Mouse (Mus musculus): Measurements from ENCODE around the gene Oprd1. TPM values are rescaled to one million over a fixed set of nuclear protein-coding genes. Genes with fewer than 3 reads are reported as not detected.

Oprd1 gene
- polyA plus RNA-seq, 1 experiment = 0.09 TPM

- TF ChIP-seq MYOD1 (IDR thresholded peaks at IDR 0.05; ENCODE audit: control insufficient read depth, insufficient read length, low read depth) = no peak
- TF ChIP-seq FOSL1 (IDR thresholded peaks at IDR 0.05; ENCODE audit: insufficient read depth, low read length, poor library complexity, severe bottlenecking) = no peak
- no peak for TF ChIP-seq MYOG (IDR thresholded peaks at IDR 0.05; ENCODE audit: control insufficient read depth, extremely low read depth, insufficient read length)
- no peak overlapping the region for H3ac ChIP-seq (ENCODE audit: control insufficient read depth, insufficient read length, low read depth)
- no peaks in the 10 kb centered on the region for H3K79me2 ChIP-seq (ENCODE audit: control insufficient read depth, insufficient read depth)
- H3K27me3 ChIP-seq (ENCODE audit: control insufficient read depth, insufficient read depth, insufficient read length) = peaks cover 9% of the 10 kb centered on the region
- no peak overlapping the region for H3K4me3 ChIP-seq (ENCODE audit: insufficient read depth, poor library complexity, severe bottlenecking)
- H3K79me3 ChIP-seq (ENCODE audit: low read depth) = no peaks in the 10 kb centered on the region
- no peaks in the 10 kb centered on the region for H3K36me3 ChIP-seq (ENCODE audit: control insufficient read depth, insufficient read depth)
These were observed 17.2 kb downstream of the Oprd1 start for GRCm38 (mm10) chr4:132127091-132127490.

GRCm38 (mm10) chr4:132123166-132123565 lies 21.1 kb downstream of the Oprd1 start:
- no peaks in the 10 kb centered on the region for H3K79me3 ChIP-seq (ENCODE audit: low read depth)
- H3ac ChIP-seq (ENCODE audit: control insufficient read depth, insufficient read length, low read depth) = no peak overlapping the region
- no peaks in the 10 kb centered on the region for H3K36me3 ChIP-seq (ENCODE audit: control insufficient read depth, insufficient read depth)
- H3K79me2 ChIP-seq (ENCODE audit: control insufficient read depth, insufficient read depth) = no peaks in the 10 kb centered on the region
- TF ChIP-seq MYOG (IDR thresholded peaks at IDR 0.05; ENCODE audit: control insufficient read depth, extremely low read depth, insufficient read length) (no peak), FOSL1 (IDR thresholded peaks at IDR 0.05; ENCODE audit: insufficient read depth, low read length, poor library complexity, severe bottlenecking) (no peak), MYOD1 (IDR thresholded peaks at IDR 0.05; ENCODE audit: control insufficient read depth, insufficient read length, low read depth) (no peak), CTCF (IDR thresholded peaks at IDR 0.05; ENCODE audit: control insufficient read depth, insufficient read depth, insufficient read length) (no peak), USF1 (IDR thresholded peaks at IDR 0.05; ENCODE audit: low read depth) (no peak), CEBPB (IDR thresholded peaks at IDR 0.05; ENCODE audit: low read depth) (no peak), MAX (IDR thresholded peaks at IDR 0.05) (no peak)
- H3K27me3 ChIP-seq (ENCODE audit: control insufficient read depth, insufficient read depth, insufficient read length) = peaks cover 23% of the 10 kb centered on the region
- H3K4me3 ChIP-seq (ENCODE audit: insufficient read depth, poor library complexity, severe bottlenecking) = no peak overlapping the region

- Histone ChIP-seq H3K36me3 (ENCODE audit: control insufficient read depth, insufficient read depth) (no peaks in the 10 kb centered on the region), H3K4me3 (ENCODE audit: insufficient read depth, poor library complexity, severe bottlenecking) (no peak overlapping the region), H3K79me2 (ENCODE audit: control insufficient read depth, insufficient read depth) (no peaks in the 10 kb centered on the region), H3ac (ENCODE audit: control insufficient read depth, insufficient read length, low read depth) (no peak overlapping the region), H3K79me3 (ENCODE audit: low read depth) (no peaks in the 10 kb centered on the region), H3K27me3 (ENCODE audit: control insufficient read depth, insufficient read depth, insufficient read length) (peaks cover 34% of the 10 kb centered on the region)
- no peak for TF ChIP-seq FOSL1 (IDR thresholded peaks at IDR 0.05; ENCODE audit: insufficient read depth, low read length, poor library complexity, severe bottlenecking)
- TF ChIP-seq USF1 (IDR thresholded peaks at IDR 0.05; ENCODE audit: low read depth) = no peak
- no peak for TF ChIP-seq MYOD1 (IDR thresholded peaks at IDR 0.05; ENCODE audit: control insufficient read depth, insufficient read length, low read depth)
- TF ChIP-seq MAX (IDR thresholded peaks at IDR 0.05) = no peak
- TF ChIP-seq CTCF (IDR thresholded peaks at IDR 0.05; ENCODE audit: control insufficient read depth, insufficient read depth, insufficient read length) = no peak
- TF ChIP-seq CEBPB (IDR thresholded peaks at IDR 0.05; ENCODE audit: low read depth) = no peak
- no peak for TF ChIP-seq MYOG (IDR thresholded peaks at IDR 0.05; ENCODE audit: control insufficient read depth, extremely low read depth, insufficient read length)
These were observed 22.6 kb downstream of the Oprd1 start for GRCm38 (mm10) chr4:132121674-132122073.

GRCm38 (mm10) chr4:132119566-132119965 lies 24.7 kb downstream of the Oprd1 start:
- no peak overlapping the region for H3K4me3 ChIP-seq (ENCODE audit: insufficient read depth, poor library complexity, severe bottlenecking)
- TF ChIP-seq MAX (IDR thresholded peaks at IDR 0.05) (no peak), MYOD1 (IDR thresholded peaks at IDR 0.05; ENCODE audit: control insufficient read depth, insufficient read length, low read depth) (no peak), MYOG (IDR thresholded peaks at IDR 0.05; ENCODE audit: control insufficient read depth, extremely low read depth, insufficient read length) (no peak), CEBPB (IDR thresholded peaks at IDR 0.05; ENCODE audit: low read depth) (no peak), FOSL1 (IDR thresholded peaks at IDR 0.05; ENCODE audit: insufficient read depth, low read length, poor library complexity, severe bottlenecking) (no peak), CTCF (IDR thresholded peaks at IDR 0.05; ENCODE audit: control insufficient read depth, insufficient read depth, insufficient read length) (no peak), USF1 (IDR thresholded peaks at IDR 0.05; ENCODE audit: low read depth) (no peak)
- H3K79me2 ChIP-seq (ENCODE audit: control insufficient read depth, insufficient read depth) = no peaks in the 10 kb centered on the region
- no peak overlapping the region for H3ac ChIP-seq (ENCODE audit: control insufficient read depth, insufficient read length, low read depth)
- no peaks in the 10 kb centered on the region for H3K79me3 ChIP-seq (ENCODE audit: low read depth)
- peaks cover 45% of the 10 kb centered on the region for H3K27me3 ChIP-seq (ENCODE audit: control insufficient read depth, insufficient read depth, insufficient read length)
- no peaks in the 10 kb centered on the region for H3K36me3 ChIP-seq (ENCODE audit: control insufficient read depth, insufficient read depth)

GRCm38 (mm10) chr4:132116315-132116714 lies 28.0 kb downstream of the Oprd1 start:
- H3K79me3 ChIP-seq (ENCODE audit: low read depth) = no peaks in the 10 kb centered on the region
- H3ac ChIP-seq (ENCODE audit: control insufficient read depth, insufficient read length, low read depth) = no peak overlapping the region
- no peaks in the 10 kb centered on the region for H3K36me3 ChIP-seq (ENCODE audit: control insufficient read depth, insufficient read depth)
- H3K4me3 ChIP-seq (ENCODE audit: insufficient read depth, poor library complexity, severe bottlenecking) = no peak overlapping the region
- H3K79me2 ChIP-seq (ENCODE audit: control insufficient read depth, insufficient read depth) = no peaks in the 10 kb centered on the region
- peaks cover 61% of the 10 kb centered on the region for H3K27me3 ChIP-seq (ENCODE audit: control insufficient read depth, insufficient read depth, insufficient read length)
- TF ChIP-seq MAX (IDR thresholded peaks at IDR 0.05) (no peak), CEBPB (IDR thresholded peaks at IDR 0.05; ENCODE audit: low read depth) (no peak), MYOD1 (IDR thresholded peaks at IDR 0.05; ENCODE audit: control insufficient read depth, insufficient read length, low read depth) (no peak), MYOG (IDR thresholded peaks at IDR 0.05; ENCODE audit: control insufficient read depth, extremely low read depth, insufficient read length) (no peak), USF1 (IDR thresholded peaks at IDR 0.05; ENCODE audit: low read depth) (no peak), FOSL1 (IDR thresholded peaks at IDR 0.05; ENCODE audit: insufficient read depth, low read length, poor library complexity, severe bottlenecking) (no peak), CTCF (IDR thresholded peaks at IDR 0.05; ENCODE audit: control insufficient read depth, insufficient read depth, insufficient read length) (no peak)
